Mouse (Mus musculus) CH12.LX (cell line): ENCODE data around the gene Kif13a.
A peak's percentile ranks its signal among the peaks of the same experiment; 100 is the strongest.

Source experiments
- CHD2 ChIP-seq: IDR thresholded peaks from 2 replicates; pipeline ENCODE4 v1.6.1; 2011; ENCODE audit warnings: low read length, improper control_type of control experiment
- CTCF ChIP-seq, 2 experiments: IDR thresholded peaks in 1 of 2; conservative IDR thresholded peaks in 1 of 2; 2 replicates each; pipeline ENCODE4 v1.5.1; 2011 to 2012; ENCODE audit warnings: low read depth in 2 of 2, low read length in 2 of 2, improper control_type of control experiment in 1 of 2, inconsistent platforms in 1 of 2, mild to moderate bottlenecking in 1 of 2, moderate library complexity in 1 of 2
- EP300 ChIP-seq: IDR thresholded peaks from 2 replicates; pipeline ENCODE4 v1.6.1; 2011; ENCODE audit warnings: low read length, improper control_type of control experiment
- IRF4 ChIP-seq: IDR thresholded peaks from 2 replicates; pipeline ENCODE4 v1.6.1; 2014; ENCODE audit warnings: low read depth, mild to moderate bottlenecking, inconsistent platforms, low read length, improper control_type of control experiment
- KAT2A ChIP-seq: IDR thresholded peaks from 2 replicates; pipeline ENCODE4 v1.6.1; 2012; ENCODE audit warnings: low read length, improper control_type of control experiment, inconsistent platforms; ENCODE audit not compliant: insufficient replicate concordance
- MAFK ChIP-seq: IDR thresholded peaks from 2 replicates; pipeline ENCODE4 v1.6.1; 2011; ENCODE audit warnings: low read length, improper control_type of control experiment; ENCODE audit not compliant: insufficient replicate concordance
- MEF2A ChIP-seq: IDR thresholded peaks from 2 replicates; pipeline ENCODE4 v1.6.1; 2014; ENCODE audit warnings: low read depth, mild to moderate bottlenecking, inconsistent platforms, low read length, improper control_type of control experiment, borderline replicate concordance
- NRF1 ChIP-seq: IDR thresholded peaks from 2 replicates; pipeline ENCODE4 v1.6.1; 2014; ENCODE audit warnings: low read depth, mild to moderate bottlenecking, inconsistent platforms, low read length, improper control_type of control experiment, moderate library complexity
- PAX5 ChIP-seq: IDR thresholded peaks from 2 replicates; pipeline ENCODE4 v1.6.1; 2012; ENCODE audit warnings: low read length, inconsistent platforms, mixed read lengths
- POLR2A ChIP-seq: IDR thresholded peaks from 2 replicates; pipeline ENCODE4 v1.6.1; 2011; ENCODE audit warnings: low read depth, mild to moderate bottlenecking, improper control_type of control experiment, low read length
- RAD21 ChIP-seq: IDR thresholded peaks from 2 replicates; pipeline ENCODE4 v1.6.1; 2011; ENCODE audit warnings: low read depth, mild to moderate bottlenecking, low read length, improper control_type of control experiment, moderate library complexity
- TBP ChIP-seq: conservative IDR thresholded peaks from 2 replicates; pipeline ENCODE4 v1.6.1; 2011; ENCODE audit warnings: low read depth, low read length, improper control_type of control experiment
- USF1 ChIP-seq: IDR thresholded peaks from 2 replicates; pipeline ENCODE4 v1.6.1; 2014; ENCODE audit warnings: low read depth, mild to moderate bottlenecking, inconsistent platforms, low read length, improper control_type of control experiment
- ZC3H11A ChIP-seq: IDR thresholded peaks from 2 replicates; pipeline ENCODE4 v1.6.1; 2012; ENCODE audit warnings: low read depth, mild to moderate bottlenecking, inconsistent platforms, low read length, improper control_type of control experiment

- TF ChIP-seq KAT2A (no peak), CTCF (conservative IDR thresholded peaks at IDR 0.05 in 1 of 2, IDR thresholded peaks at IDR 0.05 in 1 of 2; ENCODE audit: low read depth in 2 of 2, low read length in 2 of 2) (peak; percentile 51 to 65), IRF4 (no peak), EP300 (no peak), CHD2 (no peak), TBP (no peak), MEF2A (no peak), USF1 (no peak), PAX5 (no peak), POLR2A (no peak), NRF1 (no peak), MAFK (no peak), RAD21 (peak; percentile 19), ZC3H11A (no peak)
Measured at GRCm38 (mm10) chr13:46832956-46833355, 96.7 kb downstream of the Kif13a start.
